Mouse (Mus musculus): Measurements from ENCODE around the gene Mrln.
"Not testable (repeated sequence)": the region's sequence is repeated elsewhere in the genome, so short reads cannot be mapped to it uniquely, and the experiment has no call there.

Gene Mrln

GRCm38 (mm10) chr10:70195786-70196185 lies 8.7 kb upstream of the Mrln start:
- DNase-seq: peak; percentile 54 to 60

GRCm38 (mm10) chr10:70196666-70197065 lies 7.8 kb upstream of the Mrln start:
- DNase-seq: no peak

GRCm38 (mm10) chr10:70197601-70198000 lies 6.9 kb upstream of the Mrln start:
- no peak for DNase-seq

- no peak for DNase-seq
These were observed 6.5 kb upstream of the Mrln start for GRCm38 (mm10) chr10:70198012-70198411.

- no peak for DNase-seq
These were observed 5.5 kb upstream of the Mrln start for GRCm38 (mm10) chr10:70198951-70199463.

GRCm38 (mm10) chr10:70199466-70200210 lies 4.8 kb upstream of the Mrln start:
- no peak for DNase-seq

- DNase-seq: no peak
These were observed 3.5 kb upstream of the Mrln start for GRCm38 (mm10) chr10:70200889-70201500.

- DNase-seq: no peak
These were observed 6.8 kb downstream of the Mrln start for GRCm38 (mm10) chr10:70211281-70211680.

- no peak for DNase-seq
These were observed 16.5 kb downstream of the Mrln start for GRCm38 (mm10) chr10:70220971-70221370.

GRCm38 (mm10) chr10:70222231-70222630 lies 17.8 kb downstream of the Mrln start:
- not testable (repeated sequence) for DNase-seq

- no peak for DNase-seq
These were observed 20.1 kb downstream of the Mrln start for GRCm38 (mm10) chr10:70224571-70224970.

- no peak for DNase-seq
These were observed 21.3 kb downstream of the Mrln start for GRCm38 (mm10) chr10:70225760-70226159.

GRCm38 (mm10) chr10:70226608-70227007 lies 22.1 kb downstream of the Mrln start:
- DNase-seq: no peak

- peak in 1 of 2 experiments; percentile 13 for DNase-seq
These were observed 25.9 kb downstream of the Mrln start for GRCm38 (mm10) chr10:70230352-70230751.

GRCm38 (mm10) chr10:70237936-70238335 lies 33.5 kb downstream of the Mrln start:
- DNase-seq: no peak

GRCm38 (mm10) chr10:70242751-70243444 lies 38.4 kb downstream of the Mrln start:
- DNase-seq: no peak

- peak; percentile 74 to 81 for DNase-seq
These were observed 40.6 kb downstream of the Mrln start, which contains the start of gene Slc16a9 for GRCm38 (mm10) chr10:70244921-70245558. Gene Slc16a9, plus strand, starts transcription at chr10:70245100.

GRCm38 (mm10) chr10:70245559-70245945 lies 41.1 kb downstream of the Mrln start:
- DNase-seq: peak in 1 of 2 experiments; percentile 35

- DNase-seq: no peak
These were observed 41.6 kb downstream of the Mrln start for GRCm38 (mm10) chr10:70246076-70246475.

GRCm38 (mm10) chr10:70250354-70250753 lies 45.9 kb downstream of the Mrln start:
- no peak for DNase-seq

- no peak for DNase-seq
These were observed 46.3 kb downstream of the Mrln start for GRCm38 (mm10) chr10:70250766-70251165.

- peak; percentile 43 to 52 for DNase-seq
These were observed 50.2 kb downstream of the Mrln start for GRCm38 (mm10) chr10:70254666-70255065.
